Mouse (Mus musculus): ENCODE results near the gene Hspd1. TPM values are rescaled to one million over a fixed set of nuclear protein-coding genes. Genes with fewer than 3 reads are reported as not detected.

The Hspd1 gene
- total RNA-seq, 2 experiments from 2014 or later: 327 to 523 TPM

DNA sequence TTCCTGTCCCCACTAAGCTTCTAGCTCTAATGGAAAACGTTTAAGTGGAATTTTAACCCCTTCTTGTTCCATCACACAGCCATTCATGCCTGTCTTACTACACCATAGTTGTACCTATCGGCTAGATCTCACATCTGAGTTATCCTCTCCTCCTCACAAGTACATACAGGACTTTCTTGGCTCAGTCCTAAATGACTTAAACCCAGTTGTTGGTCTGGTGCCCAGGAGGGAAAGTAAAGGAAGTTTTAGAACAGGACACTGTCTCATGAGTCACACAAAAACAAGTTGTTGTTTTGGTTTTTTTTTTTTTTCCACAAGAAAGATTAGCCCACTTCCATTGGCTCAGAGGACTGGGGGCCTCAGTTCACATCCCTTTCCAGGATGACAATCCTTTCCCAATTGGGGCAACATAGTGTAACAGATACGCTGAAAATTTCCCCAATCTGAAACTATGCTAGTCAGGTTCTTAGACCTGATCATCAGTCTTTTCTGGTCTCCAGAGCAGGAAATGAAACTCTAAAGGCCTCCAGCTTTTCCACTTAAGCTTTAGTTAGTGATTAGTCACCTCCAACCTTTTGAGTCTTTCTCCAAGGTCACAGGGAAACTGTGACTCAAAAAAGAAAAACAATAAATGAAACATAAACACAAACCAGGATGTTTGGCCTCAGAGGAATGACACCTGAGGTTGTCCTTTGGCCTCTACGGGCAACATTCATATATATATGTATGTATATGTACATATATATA lies 39.0 kb downstream of the Hspd1 start:
- no peak for ATAC-seq (replicated peaks; ENCODE audit: poor library complexity)

GRCm38 (mm10) chr1:55043164-55043563 lies 44.9 kb downstream of the Hspd1 start:
- ATAC-seq (replicated peaks; ENCODE audit: poor library complexity): no peak

DNA sequence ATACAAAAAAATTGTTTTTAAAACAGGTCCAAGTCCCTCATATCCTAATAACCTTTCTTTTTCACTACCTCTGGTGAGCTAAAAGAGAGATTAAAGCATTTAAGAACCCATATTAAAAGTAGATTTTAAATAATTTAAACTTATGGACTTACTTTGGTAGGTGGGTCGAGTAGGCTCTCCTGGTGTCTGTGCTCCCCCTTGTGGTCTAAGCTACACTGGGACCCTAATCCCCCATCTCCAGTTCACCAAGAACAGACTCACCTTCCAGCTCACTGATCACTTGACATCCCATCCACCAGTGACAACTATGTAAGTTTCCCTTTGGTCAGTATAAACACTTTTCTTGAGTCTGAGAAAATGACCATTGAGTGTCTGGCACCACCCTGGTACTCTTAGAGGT lies 45.8 kb downstream of the Hspd1 start:
- peak; percentile 50; the same call in 1 of the 2 replicates for ATAC-seq (replicated peaks; ENCODE audit: poor library complexity)

GRCm38 (mm10) chr1:55041691-55042090 lies 46.4 kb downstream of the Hspd1 start:
- no peak for ATAC-seq (replicated peaks; ENCODE audit: poor library complexity)

DNA sequence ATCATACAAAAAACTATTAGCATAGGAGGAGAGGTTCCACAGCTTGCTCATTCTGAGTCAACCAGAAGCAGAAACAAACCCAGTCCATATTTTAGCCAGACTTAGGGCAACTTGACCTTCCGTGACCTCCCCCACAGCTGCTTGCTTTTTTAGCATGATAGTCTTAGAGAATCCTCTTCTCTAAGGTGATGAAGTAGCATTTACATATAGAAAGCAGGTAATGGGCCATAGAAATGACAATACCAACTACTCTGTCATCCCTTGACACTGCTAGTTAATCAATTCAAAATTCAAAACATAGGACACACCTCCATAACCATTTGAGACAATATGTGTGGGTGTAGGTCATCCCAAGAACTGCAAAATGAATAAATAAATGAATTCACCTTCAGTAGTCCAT lies 48.1 kb downstream of the Hspd1 start:
- ATAC-seq (replicated peaks; ENCODE audit: poor library complexity): no peak

DNA sequence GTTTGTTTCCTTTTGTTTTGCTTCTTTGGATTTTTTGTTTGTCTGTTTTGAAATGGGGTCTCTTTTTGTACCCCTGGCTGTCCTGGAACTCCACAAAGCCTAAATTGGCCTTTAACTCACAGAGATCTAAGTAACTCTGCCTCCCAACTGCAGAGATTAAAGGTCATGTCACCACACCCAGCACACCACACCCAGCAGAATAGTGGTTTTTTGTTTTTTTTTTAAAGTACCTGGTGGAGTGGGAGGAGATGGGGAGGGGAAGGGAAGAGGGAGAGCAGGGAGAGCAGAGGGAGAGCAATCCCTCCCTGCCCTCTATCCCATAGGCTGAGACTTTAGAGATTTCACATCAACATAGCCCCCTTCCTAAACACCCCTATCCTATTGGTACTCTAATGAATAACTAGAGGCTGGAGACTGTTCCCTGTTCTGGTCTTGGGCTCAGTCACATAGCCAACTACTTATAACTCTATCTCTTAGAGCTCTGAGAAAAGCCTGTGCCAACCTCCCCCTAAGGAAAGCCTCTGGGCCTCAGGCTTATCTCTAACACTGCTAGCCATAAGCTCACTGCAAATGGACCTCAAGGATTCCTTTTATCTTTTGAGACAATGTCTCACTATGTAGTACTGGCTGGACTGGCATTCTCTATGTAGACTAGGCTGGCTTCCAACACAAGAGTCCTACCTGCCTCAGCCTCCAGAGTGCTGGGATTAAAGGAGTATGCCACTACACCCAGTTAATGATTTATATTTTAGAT lies 56.8 kb downstream of the Hspd1 start:
- peak; percentile 45 for ATAC-seq (replicated peaks; ENCODE audit: poor library complexity)

GRCm38 (mm10) chr1:55029446-55029845 lies 58.6 kb downstream of the Hspd1 start:
- ATAC-seq (replicated peaks; ENCODE audit: poor library complexity): 0 out of 2 replicates have a peak, but pooled peaks have one; percentile 14

- ATAC-seq (replicated peaks; ENCODE audit: poor library complexity): peak; percentile 61
These were observed 59.4 kb downstream of the Hspd1 start for GRCm38 (mm10) chr1:55028512-55029249.

DNA sequence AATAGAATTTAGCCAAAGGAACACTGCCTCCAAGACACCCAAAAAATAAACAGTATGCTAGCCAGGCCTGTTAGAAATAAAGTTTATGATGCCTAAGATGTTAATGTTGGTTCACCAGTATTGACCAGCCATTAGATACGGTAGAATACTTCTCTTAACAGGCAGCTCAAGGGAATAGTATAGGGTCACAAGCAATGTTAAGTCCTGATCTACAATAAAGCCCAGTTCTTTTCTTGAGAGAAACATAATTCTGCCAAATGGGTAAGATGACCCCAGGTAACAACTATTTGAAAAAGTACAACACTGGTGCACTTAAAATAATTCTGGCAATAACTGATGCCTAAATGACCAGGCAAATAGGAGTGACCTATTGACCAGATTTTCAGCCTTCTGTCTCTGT lies 60.1 kb downstream of the Hspd1 start:
- no peak for ATAC-seq (replicated peaks; ENCODE audit: poor library complexity)

Other genes starting within 250 kb of the Hspd1 start
- 106 and 110 TPM in 2 replicates for gene Ankrd44, start 161.9 kb downstream of the Hspd1 start, total RNA-seq (2015)
- gene Ankrd44, start 161.9 kb downstream of the Hspd1 start, total RNA-seq (2017): 69.3 and 69.8 TPM in 2 replicates
- 265 and 295 TPM in 2 replicates for gene Sf3b1, start 60.8 kb downstream of the Hspd1 start, total RNA-seq (2015)
- gene Sf3b1, start 60.8 kb downstream of the Hspd1 start, total RNA-seq (2017): 242 and 294 TPM in 2 replicates
- gene Coq10b, start 35.5 kb downstream of the Hspd1 start, total RNA-seq (2015): 20.7 TPM in 2 replicates
- gene Coq10b, start 35.5 kb downstream of the Hspd1 start, total RNA-seq (2017): 15.2 and 17.0 TPM in 2 replicates
- 379 and 404 TPM in 2 replicates for gene Hspe1, start 111 bp downstream of the Hspd1 start, total RNA-seq (2015)
- gene Hspe1, start 111 bp downstream of the Hspd1 start, total RNA-seq (2017): 524 and 562 TPM in 2 replicates
- gene Mob4, start 43.0 kb upstream of the Hspd1 start, total RNA-seq (2015): 50.1 and 52.7 TPM in 2 replicates
- 35.1 and 37.7 TPM in 2 replicates for gene Mob4, start 43.0 kb upstream of the Hspd1 start, total RNA-seq (2017)
- 0.71 and 0.86 TPM in 2 replicates for gene Rftn2, start 138.5 kb upstream of the Hspd1 start, total RNA-seq (2015)
- gene Rftn2, start 138.5 kb upstream of the Hspd1 start, total RNA-seq (2017): 1.3 and 2.5 TPM in 2 replicates
- 6.8 and 8.2 TPM in 2 replicates for gene Mars2, start 148.9 kb upstream of the Hspd1 start, total RNA-seq (2015)
- gene Mars2, start 148.9 kb upstream of the Hspd1 start, total RNA-seq (2017): 8.5 and 10.4 TPM in 2 replicates